Mouse (Mus musculus) heart, embryonic 14.5 days (tissue): ENCODE data around the gene Pik3ip1. TPM values are rescaled to one million over a fixed set of nuclear protein-coding genes. Genes with fewer than 3 reads are reported as not detected.

Source experiments
- ATAC-seq: fragments of 200-750 bp; cut with Nextera tagmentation; 2 replicates; pipeline ENCODE4 v1.8.0; 2017; ENCODE audit warnings: low read depth, moderate TSS enrichment; ENCODE audit not compliant: insufficient number of reproducible peaks, insufficient read depth, low FRiP score
- H3K27ac ChIP-seq, 2 experiments: fragments of 200-500 bp in 1 of 2; fragments of 300-500 bp in 1 of 2; sonication (generic) in 1 of 2; replicated peaks in 1 of 2; 2 replicates each; pipeline ENCODE4 v1.5.1; 2012 to 2014; ENCODE audit warnings: low read depth in 2 of 2, low read length in 2 of 2, control low read depth in 1 of 2, mild to moderate bottlenecking in 1 of 2, mixed read lengths in 1 of 2; ENCODE audit not compliant: control insufficient read depth in 1 of 2, insufficient read depth in 1 of 2
- H3K27me3 ChIP-seq: fragments of 300-500 bp; sonication (generic); 2 replicates; pipeline ENCODE4 v1.6.1; 2014; ENCODE audit warnings: mild to moderate bottlenecking, low read length, control low read depth; ENCODE audit not compliant: control insufficient read depth, insufficient read depth
- H3K36me3 ChIP-seq: fragments of 300-500 bp; sonication (generic); 2 replicates; pipeline ENCODE4 v1.6.1; 2014; ENCODE audit warnings: mild to moderate bottlenecking, control low read depth, low read length, mixed read lengths; ENCODE audit not compliant: control insufficient read depth, insufficient read depth
- H3K4me1 ChIP-seq, 2 experiments: fragments of 200-500 bp in 1 of 2; fragments of 300-500 bp in 1 of 2; sonication (generic) in 1 of 2; 2 replicates each; pipeline ENCODE4 v1.6.1; 2012 to 2014; ENCODE audit warnings: low read length in 2 of 2, control low read depth in 1 of 2, mixed read lengths in 1 of 2; ENCODE audit not compliant: control insufficient read depth in 2 of 2, insufficient read depth in 2 of 2
- H3K4me2 ChIP-seq: fragments of 300-500 bp; sonication (generic); 2 replicates; pipeline ENCODE4 v1.6.1; 2014; ENCODE audit warnings: mild to moderate bottlenecking, low read length
- H3K4me3 ChIP-seq, 2 experiments: fragments of 200-500 bp in 1 of 2; fragments of 300-500 bp in 1 of 2; sonication (generic) in 1 of 2; 2 replicates each; pipeline ENCODE4 v1.5.1; 2012 to 2014; ENCODE audit warnings: low read length in 2 of 2, mild to moderate bottlenecking in 2 of 2, control low read depth in 1 of 2, low read depth in 1 of 2, moderate library complexity in 1 of 2; ENCODE audit not compliant: control insufficient read depth in 1 of 2, insufficient read depth in 1 of 2
- H3K9ac ChIP-seq: fragments of 300-500 bp; sonication (generic); 2 replicates; pipeline ENCODE4 v1.6.1; 2014; ENCODE audit warnings: mild to moderate bottlenecking, low read length
- H3K9me3 ChIP-seq: fragments of 300-500 bp; sonication (generic); 2 replicates; pipeline ENCODE4 v1.6.1; 2016; ENCODE audit warnings: low read length, control low read depth; ENCODE audit not compliant: control insufficient read depth
- WGBS: fragments of 180-500 bp; shearing (Covaris S2); extraction: QIAGEN DNeasy Blood & Tissue Kit; methylation state at CpG from one replicate; pipeline ENCODE4 v1.1.7; 2014; 5-methylcytosine and 5-hydroxymethylcytosine counted together
- polyA plus RNA-seq: library from polyadenylated mRNA; unstranded; fragments of >200 nt; fragmentation: Nextera tagmentation; extraction: Ambion mirVana; gene quantifications from 2 replicates; pipeline ENCODE4 v1.2.1, GENCODE M21; 2014

Pik3ip1 gene
- polyA plus RNA-seq, 1 experiment from 2014 or later, result 32.2 TPM

DNA sequence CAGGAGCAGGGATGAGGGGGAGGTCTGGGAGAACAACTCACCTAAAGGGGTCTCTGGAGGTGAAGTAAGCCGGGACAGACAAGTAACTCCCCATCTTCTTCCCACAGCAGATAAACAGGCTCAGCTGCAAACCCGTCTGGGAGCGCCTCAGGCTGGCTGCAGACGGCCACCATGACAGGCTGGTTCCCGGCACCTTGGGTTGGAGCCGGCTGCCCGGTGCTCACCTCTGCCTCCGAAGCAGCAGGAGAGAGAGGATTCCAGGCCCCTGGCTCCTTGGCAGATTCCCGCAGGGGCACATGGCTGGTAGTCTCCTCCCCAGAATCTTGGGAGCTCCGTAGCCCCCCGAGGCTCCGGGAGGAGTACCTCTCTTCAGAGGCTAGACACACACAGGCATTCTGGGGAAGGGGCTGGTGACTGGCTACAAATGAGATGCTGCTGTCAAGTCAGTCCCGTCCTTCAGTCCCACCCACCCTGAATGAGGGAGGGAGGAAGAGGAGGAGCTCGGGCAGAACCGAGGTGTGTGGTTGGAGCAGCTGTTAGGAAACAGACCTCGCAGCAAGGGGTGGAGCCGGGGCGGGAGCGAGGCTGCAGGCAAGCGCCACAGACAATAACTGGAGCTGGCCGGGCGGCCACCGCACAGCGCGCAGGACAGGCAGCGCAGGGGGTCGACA is 40.9 kb downstream of the Pik3ip1 start:
- 2% methylated on average over 27 of the region's 27 CpGs for WGBS
- Histone ChIP-seq H3K9me3 (no peaks in the 10 kb centered on the region), H3K27ac (peak overlapping the region; percentile 46 to 84), H3K4me1 (peaks cover 42 to 64% of the 10 kb centered on the region in 2 experiments), H3K36me3 (peaks cover 2% of the 10 kb centered on the region; the same call in 1 of the 2 replicates), H3K27me3 (no peaks in the 10 kb centered on the region), H3K4me3 (peak overlapping the region; percentile 47 to 59), H3K4me2 (peak overlapping the region; percentile 70), H3K9ac (peak overlapping the region; percentile 73)
- ATAC-seq, result peak; percentile 90

DNA sequence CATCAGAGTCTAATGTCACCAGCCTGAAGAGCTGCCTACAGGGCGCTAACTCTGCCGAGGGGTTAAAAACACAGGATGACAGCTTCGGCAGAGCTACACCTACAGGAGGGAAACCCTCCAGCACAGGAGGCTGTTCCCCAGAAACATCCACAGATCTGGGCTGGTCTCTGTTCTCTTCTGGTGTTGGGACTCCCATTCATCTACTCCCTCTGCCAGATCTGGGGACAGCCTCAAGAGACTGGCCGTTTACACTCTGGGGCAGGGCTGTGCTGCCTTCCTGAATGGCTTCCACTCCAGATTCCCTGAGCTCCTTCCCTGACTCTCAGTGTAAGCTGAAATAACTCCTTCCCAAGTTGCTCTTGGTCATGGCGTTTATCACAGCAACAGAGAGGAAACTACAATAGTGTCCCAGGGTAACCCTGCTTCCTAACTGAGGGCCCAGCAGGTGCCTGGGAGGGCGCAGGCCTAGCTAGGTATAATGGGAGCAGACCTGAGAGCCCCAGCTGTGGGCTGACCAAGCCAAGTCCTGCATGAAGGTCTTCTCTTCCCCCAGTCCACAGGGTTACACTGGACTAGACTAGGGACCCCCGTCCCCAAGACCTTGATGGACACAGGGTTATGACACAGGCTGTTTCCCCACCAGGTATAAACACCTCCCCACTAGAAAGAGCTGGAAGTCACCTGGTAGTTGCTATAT is 41.5 kb downstream of the Pik3ip1 start:
- 24% methylated on average over 7 of the region's 7 CpGs for WGBS
- Histone ChIP-seq H3K4me2 (peak overlapping the region; percentile 70), H3K9ac (peak overlapping the region; percentile 73), H3K27me3 (no peaks in the 10 kb centered on the region), H3K9me3 (no peaks in the 10 kb centered on the region), H3K36me3 (no peaks in the 10 kb centered on the region), H3K4me1 (peaks cover 42 to 64% of the 10 kb centered on the region in 2 experiments), H3K4me3 (peak overlapping the region; percentile 47 to 59), H3K27ac (peak overlapping the region; percentile 46 to 84)
- ATAC-seq, result no peak

DNA sequence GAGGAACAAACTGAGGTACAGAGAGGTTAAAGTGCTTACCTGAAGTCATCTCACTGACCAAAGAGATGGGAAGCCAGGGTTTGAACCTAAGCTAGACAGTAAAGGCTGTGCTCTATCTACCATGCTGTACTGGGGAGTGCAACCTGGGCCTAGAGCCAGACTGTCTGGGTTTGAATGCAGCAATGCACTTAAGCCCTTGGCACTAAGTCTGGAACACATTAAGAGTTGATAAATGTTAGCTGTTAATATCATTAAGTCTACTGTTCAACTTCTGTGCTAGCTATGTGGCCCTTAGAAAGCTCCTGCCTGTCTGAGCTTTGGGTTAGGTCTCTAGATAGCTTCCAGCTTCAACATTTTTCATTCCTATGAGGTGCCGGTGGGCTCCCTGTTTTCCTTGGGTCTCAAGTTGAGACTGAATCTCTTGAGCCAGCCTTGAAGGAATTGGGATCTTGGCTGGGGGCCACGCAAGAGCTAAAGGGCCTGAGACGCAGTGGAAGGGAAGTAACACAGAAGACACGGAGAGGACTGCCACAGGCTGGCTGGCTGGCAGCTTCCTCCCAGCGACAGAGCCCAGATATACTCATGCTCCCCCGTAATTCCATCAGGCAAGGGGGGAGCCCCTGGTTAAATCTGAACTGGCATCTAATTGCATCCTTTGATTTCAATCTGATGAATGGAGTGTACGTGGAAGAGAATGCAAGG is 43.5 kb downstream of the Pik3ip1 start:
- Histone ChIP-seq H3K27ac (peak overlapping the region; percentile 92), H3K27me3 (no peaks in the 10 kb centered on the region), H3K4me1 (peaks cover 40 to 58% of the 10 kb centered on the region in 2 experiments), H3K9ac (peak overlapping the region; percentile 64), H3K4me2 (peak overlapping the region; percentile 57), H3K4me3 (peak overlapping the region in 1 of 2 experiments; percentile 10; a peak in 1 of 4 replicates), H3K9me3 (no peaks in the 10 kb centered on the region), H3K36me3 (no peaks in the 10 kb centered on the region)
- WGBS, result 9% methylated on average over 7 of the region's 7 CpGs
- ATAC-seq, result no peak

DNA sequence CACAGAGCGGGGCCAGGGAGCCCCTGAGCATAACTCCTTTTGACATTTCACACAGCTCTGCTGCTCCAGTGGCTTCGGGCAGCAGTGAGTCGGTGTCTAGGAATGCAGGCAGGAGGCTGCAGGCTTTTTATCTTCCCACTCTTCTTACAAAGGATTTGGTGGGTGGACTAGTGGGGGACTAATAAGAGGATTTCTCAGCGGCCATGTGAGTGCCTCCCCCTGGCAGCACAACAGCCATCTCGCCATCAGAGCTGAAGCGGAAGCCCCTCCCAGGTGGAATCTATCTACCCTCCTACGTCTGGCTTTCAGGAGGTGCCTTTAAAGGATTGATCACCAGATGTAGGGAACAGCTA is 44.1 kb downstream of the Pik3ip1 start:
- no peaks in the 10 kb centered on the region for H3K36me3 ChIP-seq
- H3K4me2 ChIP-seq, result peak overlapping the region; percentile 57
- H3K4me1 ChIP-seq, result peaks cover 35 to 52% of the 10 kb centered on the region in 2 experiments
- no peak for ATAC-seq
- 8% methylated on average over 7 of the region's 7 CpGs for WGBS
- H3K27ac ChIP-seq, result peak overlapping the region; percentile 92
- H3K27me3 ChIP-seq, result no peaks in the 10 kb centered on the region
- H3K4me3 ChIP-seq, result peak overlapping the region in 1 of 2 experiments; percentile 10; a peak in 1 of 4 replicates
- H3K9ac ChIP-seq, result peak overlapping the region; percentile 64
- no peaks in the 10 kb centered on the region for H3K9me3 ChIP-seq

DNA sequence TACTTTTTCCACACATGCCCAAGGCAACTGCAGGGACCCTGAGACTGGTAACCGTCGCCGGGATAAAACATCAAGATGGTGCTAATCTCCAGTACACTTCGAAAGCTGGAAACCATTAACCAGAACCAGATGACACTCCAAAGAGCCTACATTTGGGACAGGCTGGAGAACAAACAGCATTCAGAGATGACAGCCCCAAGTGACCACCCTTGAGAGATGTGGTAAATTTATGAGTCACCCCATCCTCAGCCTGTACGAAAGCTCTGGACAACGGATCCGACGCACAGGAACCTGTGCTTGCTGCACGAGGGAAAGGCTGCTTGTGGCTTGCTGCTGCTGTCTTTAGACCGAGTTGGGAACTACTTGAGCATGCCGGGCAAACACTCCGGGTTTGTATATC is 44.5 kb downstream of the Pik3ip1 start:
- Histone ChIP-seq H3K27ac (peak overlapping the region; percentile 92), H3K4me3 (peak overlapping the region in 1 of 2 experiments; percentile 10; a peak in 1 of 4 replicates), H3K4me1 (peaks cover 32 to 48% of the 10 kb centered on the region in 2 experiments), H3K9me3 (no peaks in the 10 kb centered on the region), H3K27me3 (no peaks in the 10 kb centered on the region), H3K36me3 (no peaks in the 10 kb centered on the region), H3K4me2 (peak overlapping the region; percentile 57), H3K9ac (peak overlapping the region; percentile 64)
- 22% methylated on average over 12 of the region's 12 CpGs for WGBS
- no peak for ATAC-seq

DNA sequence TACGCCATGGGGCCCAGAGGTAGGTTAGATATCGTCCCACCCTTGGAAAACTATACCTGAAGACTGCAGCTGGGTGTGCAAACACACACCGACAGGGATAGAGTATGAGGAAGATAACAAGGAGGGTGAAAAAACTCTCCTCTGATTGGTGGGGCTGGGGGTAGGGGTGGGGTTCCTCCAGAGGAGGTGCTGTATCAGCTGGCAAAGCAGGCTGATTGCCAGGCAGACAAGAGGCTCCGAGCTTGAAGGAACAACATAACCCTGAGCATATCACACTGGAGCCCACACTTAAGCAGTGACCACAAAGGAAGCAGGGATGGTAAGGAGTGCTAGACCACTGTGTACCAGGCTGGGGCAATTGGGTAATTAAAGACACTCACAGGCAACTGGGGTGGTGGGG is 49.2 kb downstream of the Pik3ip1 start:
- Histone ChIP-seq H3K27ac (no peak overlapping the region), H3K4me1 (peaks cover 15 to 18% of the 10 kb centered on the region in 2 experiments), H3K4me2 (no peak overlapping the region), H3K27me3 (no peaks in the 10 kb centered on the region), H3K9ac (no peak overlapping the region), H3K36me3 (peaks cover 11% of the 10 kb centered on the region; the same call in 1 of the 2 replicates), H3K4me3 (no peak overlapping the region), H3K9me3 (no peaks in the 10 kb centered on the region)
- no peak for ATAC-seq
- 58% methylated on average over 4 of the region's 4 CpGs for WGBS

DNA sequence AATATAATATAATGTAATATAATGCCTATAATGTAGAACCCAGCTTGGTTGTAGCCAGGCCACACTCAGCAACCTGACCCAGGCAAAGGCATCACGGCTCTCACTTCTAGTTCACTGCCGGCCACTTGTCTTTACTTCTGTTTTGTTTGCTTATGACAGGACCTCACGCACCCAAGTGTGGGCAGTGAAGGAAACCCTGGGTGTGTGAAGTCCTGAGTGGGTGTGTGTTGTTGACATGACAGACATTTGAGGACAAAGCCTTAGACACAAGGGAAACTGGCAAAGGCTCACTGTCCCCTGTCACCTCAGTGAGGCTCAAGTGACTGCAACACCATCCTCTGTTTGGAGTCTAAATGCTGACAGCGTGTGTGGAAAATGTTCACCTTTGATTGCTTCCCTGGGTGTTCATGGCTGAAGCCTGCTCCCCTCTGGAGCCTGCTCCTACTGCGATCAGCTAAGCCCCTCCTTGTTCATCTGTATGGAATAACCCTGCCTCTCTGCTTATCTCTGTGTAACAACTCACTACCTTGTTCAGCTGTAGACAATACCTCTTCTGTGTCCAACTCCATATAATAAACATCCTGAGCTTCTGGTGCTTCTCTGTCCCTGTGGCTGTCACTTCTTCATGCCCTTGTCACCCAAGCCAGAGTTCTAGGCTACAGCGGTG is 51.1 kb downstream of the Pik3ip1 start:
- no peak for ATAC-seq
- no peaks in the 10 kb centered on the region for H3K27me3 ChIP-seq
- H3K4me3 ChIP-seq, result no peak overlapping the region
- peaks cover 2 to 4% of the 10 kb centered on the region in 2 experiments; a peak in 2 of 4 replicates for H3K4me1 ChIP-seq
- 0 out of 4 replicates have a peak overlapping the region, but pooled peaks of 1 of the 2 experiments have one; percentile 2 for H3K27ac ChIP-seq
- 65% methylated on average over 6 of the region's 6 CpGs for WGBS
- H3K36me3 ChIP-seq, result peaks cover 11% of the 10 kb centered on the region; the same call in 1 of the 2 replicates
- no peak overlapping the region for H3K4me2 ChIP-seq
- H3K9me3 ChIP-seq, result no peaks in the 10 kb centered on the region
- H3K9ac ChIP-seq, result 0 out of 2 replicates have a peak overlapping the region, but pooled peaks have one; percentile 3
